Mouse (Mus musculus): ENCODE data around the gene Hapln2. TPM values are rescaled to one million over a fixed set of nuclear protein-coding genes. Genes with fewer than 3 reads are reported as not detected.

The Hapln2 gene
- total and polyA plus RNA-seq, 3 experiments: not detected

GRCm38 (mm10) chr3:87996971-87997614, 30.3 kb downstream of the Hapln2 start:
- H3K4me3 ChIP-seq (ENCODE audit: control insufficient read depth in 1 of 2, insufficient read depth in 1 of 2, low read depth in 2 of 2, low read length in 2 of 2): no peak overlapping the region
- no peaks in the 10 kb centered on the region for H3K36me3 ChIP-seq (ENCODE audit: control insufficient read depth in 1 of 2, insufficient read depth in 2 of 2, low read length in 2 of 2)
- no peak for DNase-seq (ENCODE audit: low read depth, low spot score)
- no peaks in the 10 kb centered on the region for H3K79me2 ChIP-seq (ENCODE audit: control insufficient read depth, insufficient read depth, low read length, poor library complexity)
- no peak overlapping the region for H3K9ac ChIP-seq (ENCODE audit: control insufficient read depth, low read depth, low read length, poor library complexity, severe bottlenecking)
- no peaks in the 10 kb centered on the region; a peak in 1 of 4 replicates for H3K27me3 ChIP-seq (ENCODE audit: control insufficient read depth in 1 of 2, insufficient read depth in 2 of 2, low read length in 2 of 2)
- TF ChIP-seq MAFK (IDR thresholded peaks at IDR 0.05; ENCODE audit: borderline replicate concordance, low read depth, low read length) (no peak), SIN3A (IDR thresholded peaks at IDR 0.05; ENCODE audit: low read length) (no peak), ZNF384 (IDR thresholded peaks at IDR 0.05; ENCODE audit: low read depth, low read length) (no peak), USF2 (IDR thresholded peaks at IDR 0.05; ENCODE audit: borderline replicate concordance in 1 of 2, insufficient read depth in 1 of 2, low read depth in 1 of 2, low read length in 2 of 2) (no peak), SMC3 (IDR thresholded peaks at IDR 0.05; ENCODE audit: low read depth, low read length) (no peak), TCF12 (IDR thresholded peaks at IDR 0.05; ENCODE audit: low read depth, low read length) (no peak), MAX (IDR thresholded peaks at IDR 0.05; ENCODE audit: low read length) (no peak), MXI1 (IDR thresholded peaks at IDR 0.05; ENCODE audit: low read depth, low read length) (no peak), GATA1 (IDR thresholded peaks at IDR 0.05; ENCODE audit: low read depth, low read length) (no peak), EP300 (IDR thresholded peaks at IDR 0.05; ENCODE audit: low read depth in 1 of 2, low read length in 2 of 2) (no peak), POLR2AphosphoS2 (IDR thresholded peaks at IDR 0.05; ENCODE audit: low read length) (no peak), BHLHE40 (IDR thresholded peaks at IDR 0.05; ENCODE audit: borderline replicate concordance, low read depth, low read length) (no peak), HCFC1 (IDR thresholded peaks at IDR 0.05; ENCODE audit: low read depth, low read length) (no peak), CHD2 (IDR thresholded peaks at IDR 0.05; ENCODE audit: low read length) (no peak), GABPA (IDR thresholded peaks at IDR 0.05; ENCODE audit: low read depth, low read length) (no peak), TAL1 (IDR thresholded peaks at IDR 0.05; ENCODE audit: low read length) (no peak), ETS1 (IDR thresholded peaks at IDR 0.05; ENCODE audit: low read depth, low read length) (no peak), ZMIZ1 (IDR thresholded peaks at IDR 0.05; ENCODE audit: low read depth, low read length) (no peak)
- no peak overlapping the region for H3K27ac ChIP-seq (ENCODE audit: control insufficient read depth, low read depth, low read length)
- no peaks in the 10 kb centered on the region for H3K4me1 ChIP-seq (ENCODE audit: control insufficient read depth in 1 of 2, insufficient read depth in 2 of 2, low read length in 2 of 2)
- no peaks in the 10 kb centered on the region for H3K9me3 ChIP-seq (replicated peaks; ENCODE audit: insufficient read depth, low read length)

GRCm38 (mm10) chr3:87996401-87996800, 31.0 kb downstream of the Hapln2 start:
- TF ChIP-seq JUND (IDR thresholded peaks at IDR 0.05; ENCODE audit: low read depth, low read length) (no peak), GATA1 (IDR thresholded peaks at IDR 0.05; ENCODE audit: low read depth, low read length) (no peak), MYC (IDR thresholded peaks at IDR 0.05; ENCODE audit: low read depth, low read length) (no peak), CTCF (IDR thresholded peaks at IDR 0.05 in 2 of 3, conservative IDR thresholded peaks at IDR 0.05 in 1 of 3; ENCODE audit: control insufficient read depth in 1 of 3, insufficient read depth in 1 of 3, low read depth in 2 of 3, low read length in 3 of 3, poor library complexity in 1 of 3, severe bottlenecking in 1 of 3) (no peak), MAZ (IDR thresholded peaks at IDR 0.05; ENCODE audit: low read depth, low read length) (no peak), CHD2 (IDR thresholded peaks at IDR 0.05; ENCODE audit: low read length) (no peak), USF1 (IDR thresholded peaks at IDR 0.05; ENCODE audit: low read depth, low read length) (no peak), MEF2A (IDR thresholded peaks at IDR 0.05; ENCODE audit: extremely low read depth, insufficient replicate concordance, low read depth, low read length, poor library complexity, severe bottlenecking) (no peak), POLR2A (IDR thresholded peaks at IDR 0.05; ENCODE audit: control insufficient read depth in 1 of 2, insufficient read depth in 1 of 2, low read depth in 1 of 2, low read length in 2 of 2, poor library complexity in 1 of 2) (no peak)
- H3K9ac ChIP-seq (ENCODE audit: control insufficient read depth, low read depth, low read length, poor library complexity, severe bottlenecking): no peak overlapping the region
- no peaks in the 10 kb centered on the region for H3K36me3 ChIP-seq (ENCODE audit: control insufficient read depth in 1 of 2, insufficient read depth in 2 of 2, low read length in 2 of 2)
- H3K4me3 ChIP-seq (ENCODE audit: control insufficient read depth in 1 of 2, insufficient read depth in 1 of 2, low read depth in 2 of 2, low read length in 2 of 2): no peak overlapping the region
- H3K27me3 ChIP-seq (ENCODE audit: control insufficient read depth in 1 of 2, insufficient read depth in 2 of 2, low read length in 2 of 2): no peaks in the 10 kb centered on the region; a peak in 1 of 4 replicates
- no peaks in the 10 kb centered on the region for H3K9me3 ChIP-seq (replicated peaks; ENCODE audit: insufficient read depth, low read length)
- H3K4me1 ChIP-seq (ENCODE audit: control insufficient read depth in 1 of 2, insufficient read depth in 2 of 2, low read length in 2 of 2): no peaks in the 10 kb centered on the region
- H3K27ac ChIP-seq (ENCODE audit: control insufficient read depth, low read depth, low read length): no peak overlapping the region
- DNase-seq (ENCODE audit: low read depth, low spot score): no peak
- no peaks in the 10 kb centered on the region for H3K79me2 ChIP-seq (ENCODE audit: control insufficient read depth, insufficient read depth, low read length, poor library complexity)
